Mouse (Mus musculus) liver, adult 2 months (tissue): Measurements from ENCODE around the gene Smlr1.

ENCODE experiments used
- CTCF ChIP-seq: fragments of 200-500 bp; IDR thresholded peaks from 2 replicates; pipeline ENCODE4 v1.5.1; 2011; ENCODE audit warnings: low read depth, low read length, control low read depth
- POLR2A ChIP-seq: fragments of 200-500 bp; IDR thresholded peaks from 2 replicates; pipeline ENCODE4 v1.6.1; 2011; ENCODE audit warnings: low read length, control low read depth; ENCODE audit not compliant: insufficient read depth; ENCODE audit errors: extremely low read depth

DNA sequence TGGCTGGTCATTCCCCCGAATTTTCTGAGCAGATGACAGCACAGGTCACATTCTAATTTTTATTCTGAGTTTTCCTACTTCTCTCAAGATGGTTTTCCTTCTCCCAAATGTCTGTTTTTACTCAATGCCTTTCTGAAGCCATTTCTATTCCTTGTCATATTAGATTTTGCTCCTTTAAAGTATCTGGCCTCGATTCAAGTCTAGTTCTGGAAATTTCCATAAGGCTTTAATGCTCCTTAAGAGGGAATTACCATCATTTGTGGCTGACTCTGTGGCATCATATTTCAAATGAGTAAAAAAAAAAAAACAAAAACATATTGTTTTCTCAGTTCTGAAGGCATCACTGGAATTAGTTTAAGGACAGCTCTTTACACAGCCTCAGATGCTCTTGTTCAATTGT is 44.0 kb upstream of the Smlr1 start:
- TF ChIP-seq POLR2A (no peak), CTCF (no peak)
